Mouse (Mus musculus) MEL (cell line): ENCODE measurements around the gene Ube2o. TPM values are rescaled to one million over a fixed set of nuclear protein-coding genes. Genes with fewer than 3 reads are reported as not detected.
A peak's percentile ranks its signal among the peaks of the same experiment; 100 is the strongest.

Source experiments
- DNase-seq: peaks from one replicate; pipeline ENCODE4 v3.0.0; 2011; ENCODE audit warnings: low read depth, low spot score
- H3K27ac ChIP-seq: 2 replicates; pipeline ENCODE4 v1.5.1; 2012; ENCODE audit warnings: low read depth, mild to moderate bottlenecking, control low read depth, low read length, moderate library complexity; ENCODE audit not compliant: control insufficient read depth
- H3K27me3 ChIP-seq, 2 experiments: fragments of 150-350 bp in 1 of 2; sonication (generic) in 1 of 2; 2 replicates each; pipeline ENCODE4 v1.6.1; 2012; ENCODE audit warnings: low read length in 2 of 2, mild to moderate bottlenecking in 2 of 2, improper control_type of control experiment in 1 of 2, moderate library complexity in 1 of 2; ENCODE audit not compliant: insufficient read depth in 2 of 2, control insufficient read depth in 1 of 2
- H3K36me3 ChIP-seq, 2 experiments: 2 replicates each; pipeline ENCODE4 v1.6.1; 2012 to 2014; ENCODE audit warnings: low read length in 2 of 2, improper control_type of control experiment in 1 of 2, inconsistent platforms in 1 of 2, mild to moderate bottlenecking in 1 of 2; ENCODE audit not compliant: insufficient read depth in 2 of 2, control insufficient read depth in 1 of 2
- H3K4me1 ChIP-seq, 2 experiments: fragments of 150-350 bp in 1 of 2; sonication (generic) in 1 of 2; 2 replicates each; pipeline ENCODE4 v1.6.1; 2012; ENCODE audit warnings: low read length in 2 of 2, improper control_type of control experiment in 1 of 2, mild to moderate bottlenecking in 1 of 2; ENCODE audit not compliant: insufficient read depth in 2 of 2, control insufficient read depth in 1 of 2
- H3K4me3 ChIP-seq, 2 experiments: fragments of 150-350 bp in 1 of 2; sonication (generic) in 1 of 2; 2 replicates each; pipeline ENCODE4 v1.5.1; 2012; ENCODE audit warnings: low read depth in 2 of 2, low read length in 2 of 2, mild to moderate bottlenecking in 2 of 2, moderate library complexity in 2 of 2, control low read depth in 1 of 2, improper control_type of control experiment in 1 of 2; ENCODE audit not compliant: control insufficient read depth in 1 of 2, insufficient read depth in 1 of 2
- H3K79me2 ChIP-seq: 2 replicates; pipeline ENCODE4 v1.6.1; 2012; ENCODE audit warnings: mild to moderate bottlenecking, low read length, moderate library complexity; ENCODE audit not compliant: control insufficient read depth, poor library complexity, insufficient read depth
- H3K9ac ChIP-seq: 2 replicates; pipeline ENCODE4 v1.6.1; 2012; ENCODE audit warnings: low read depth, mild to moderate bottlenecking, control low read depth, low read length, moderate library complexity; ENCODE audit not compliant: control insufficient read depth, poor library complexity, severe bottlenecking
- H3K9me3 ChIP-seq: fragments of 150-350 bp; sonication (generic); replicated peaks from 2 replicates; pipeline ENCODE4 v1.6.1; 2012; ENCODE audit warnings: mild to moderate bottlenecking, low read length, improper control_type of control experiment, moderate library complexity; ENCODE audit not compliant: insufficient read depth
- CHD1 ChIP-seq: IDR thresholded peaks from 2 replicates; pipeline ENCODE4 v1.6.1; 2012; ENCODE audit warnings: low read depth, mild to moderate bottlenecking, inconsistent platforms, low read length, improper control_type of control experiment
- CHD2 ChIP-seq: IDR thresholded peaks from 2 replicates; pipeline ENCODE4 v1.6.1; 2011; ENCODE audit warnings: low read length, improper control_type of control experiment
- E2F4 ChIP-seq: IDR thresholded peaks from 2 replicates; pipeline ENCODE4 v1.6.1; 2011; ENCODE audit warnings: low read depth, low read length, improper control_type of control experiment, borderline replicate concordance
- ELF1 ChIP-seq: IDR thresholded peaks from 2 replicates; pipeline ENCODE4 v1.6.1; 2014; ENCODE audit warnings: low read depth, mild to moderate bottlenecking, inconsistent platforms, low read length, improper control_type of control experiment, moderate library complexity
- EP300 ChIP-seq, 2 experiments: IDR thresholded peaks; 2 replicates each; pipeline ENCODE4 v1.6.1; 2011; ENCODE audit warnings: improper control_type of control experiment in 2 of 2, low read length in 2 of 2, low read depth in 1 of 2, mild to moderate bottlenecking in 1 of 2
- ETS1 ChIP-seq: IDR thresholded peaks from 2 replicates; pipeline ENCODE4 v1.6.1; 2012; ENCODE audit warnings: low read depth, mild to moderate bottlenecking, inconsistent platforms, low read length, improper control_type of control experiment, moderate library complexity
- GABPA ChIP-seq: IDR thresholded peaks from 2 replicates; pipeline ENCODE4 v1.6.1; 2012; ENCODE audit warnings: low read depth, mild to moderate bottlenecking, inconsistent platforms, low read length, improper control_type of control experiment, moderate library complexity
- HCFC1 ChIP-seq: IDR thresholded peaks from 2 replicates; pipeline ENCODE4 v1.6.1; 2012; ENCODE audit warnings: low read depth, mild to moderate bottlenecking, inconsistent platforms, low read length, improper control_type of control experiment, moderate library complexity
- JUND ChIP-seq: IDR thresholded peaks from 2 replicates; pipeline ENCODE4 v1.6.1; 2011; ENCODE audit warnings: low read depth, mild to moderate bottlenecking, improper control_type of control experiment, low read length
- KAT2A ChIP-seq: conservative IDR thresholded peaks from 2 replicates; pipeline ENCODE4 v1.6.1; 2012; ENCODE audit warnings: low read depth, low read length, improper control_type of control experiment, inconsistent platforms
- MAFK ChIP-seq: IDR thresholded peaks from 2 replicates; pipeline ENCODE4 v1.6.1; 2011; ENCODE audit warnings: low read depth, mild to moderate bottlenecking, low read length, improper control_type of control experiment, borderline replicate concordance
- MAX ChIP-seq: IDR thresholded peaks from 2 replicates; pipeline ENCODE4 v1.6.1; 2011; ENCODE audit warnings: low read length, improper control_type of control experiment
- MAZ ChIP-seq: IDR thresholded peaks from 2 replicates; pipeline ENCODE4 v1.6.1; 2012; ENCODE audit warnings: low read depth, mild to moderate bottlenecking, inconsistent platforms, low read length, improper control_type of control experiment
- MEF2A ChIP-seq: IDR thresholded peaks from 2 replicates; pipeline ENCODE4 v1.6.1; 2014; ENCODE audit warnings: low read depth, mild to moderate bottlenecking, inconsistent platforms, low read length, improper control_type of control experiment; ENCODE audit not compliant: poor library complexity, insufficient replicate concordance, severe bottlenecking; ENCODE audit errors: extremely low read depth
- MXI1 ChIP-seq: IDR thresholded peaks from 2 replicates; pipeline ENCODE4 v1.6.1; 2011; ENCODE audit warnings: mild to moderate bottlenecking, low read depth, low read length, improper control_type of control experiment
- MYB ChIP-seq: IDR thresholded peaks from 2 replicates; pipeline ENCODE4 v1.6.1; 2011; ENCODE audit warnings: mild to moderate bottlenecking, low read depth, low read length, improper control_type of control experiment
- MYC ChIP-seq: IDR thresholded peaks from 2 replicates; pipeline ENCODE4 v1.6.1; 2011; ENCODE audit warnings: low read depth, mild to moderate bottlenecking, low read length, improper control_type of control experiment, moderate library complexity
- NELFE ChIP-seq: IDR thresholded peaks from 2 replicates; pipeline ENCODE4 v1.6.1; 2011; ENCODE audit warnings: low read depth, low read length, improper control_type of control experiment
- NRF1 ChIP-seq: IDR thresholded peaks from 2 replicates; pipeline ENCODE4 v1.6.1; 2014; ENCODE audit warnings: low read depth, mild to moderate bottlenecking, inconsistent platforms, low read length, improper control_type of control experiment, moderate library complexity; ENCODE audit not compliant: poor library complexity, insufficient read depth, severe bottlenecking
- POLR2A ChIP-seq, 2 experiments: IDR thresholded peaks; 2 replicates each; pipeline ENCODE4 v1.6.1; 2011 to 2012; ENCODE audit warnings: low read length in 2 of 2, mild to moderate bottlenecking in 2 of 2, control low read depth in 1 of 2, improper control_type of control experiment in 1 of 2, low read depth in 1 of 2, moderate library complexity in 1 of 2; ENCODE audit not compliant: control insufficient read depth in 1 of 2, insufficient read depth in 1 of 2, poor library complexity in 1 of 2
- POLR2AphosphoS2 ChIP-seq: IDR thresholded peaks from 2 replicates; pipeline ENCODE4 v1.6.1; 2011; ENCODE audit warnings: low read length, improper control_type of control experiment
- POLR2AphosphoS5 ChIP-seq: IDR thresholded peaks from 2 replicates; pipeline ENCODE4 v1.6.1; 2012; ENCODE audit warnings: low read depth, borderline replicate concordance, mild to moderate bottlenecking, inconsistent platforms, low read length, moderate library complexity, mixed read lengths
- RAD21 ChIP-seq: IDR thresholded peaks from 2 replicates; pipeline ENCODE4 v1.6.1; 2011; ENCODE audit warnings: mild to moderate bottlenecking, low read depth, low read length, improper control_type of control experiment
- RCOR1 ChIP-seq: IDR thresholded peaks from 2 replicates; pipeline ENCODE4 v1.6.1; 2012; ENCODE audit warnings: low read depth, mild to moderate bottlenecking, inconsistent platforms, low read length, improper control_type of control experiment
- SIN3A ChIP-seq: IDR thresholded peaks from 2 replicates; pipeline ENCODE4 v1.6.1; 2012; ENCODE audit warnings: low read length, improper control_type of control experiment, inconsistent platforms
- SMC3 ChIP-seq: IDR thresholded peaks from 2 replicates; pipeline ENCODE4 v1.6.1; 2011; ENCODE audit warnings: low read depth, low read length, improper control_type of control experiment
- TAL1 ChIP-seq: IDR thresholded peaks from 2 replicates; pipeline ENCODE4 v1.6.1; 2012; ENCODE audit warnings: mild to moderate bottlenecking, inconsistent platforms, low read length, moderate library complexity, mixed read lengths
- TBP ChIP-seq: IDR thresholded peaks from 2 replicates; pipeline ENCODE4 v1.8.0; 2011; ENCODE audit warnings: low read depth, low read length, improper control_type of control experiment
- TCF12 ChIP-seq: IDR thresholded peaks from 2 replicates; pipeline ENCODE4 v1.6.1; 2014; ENCODE audit warnings: low read depth, mild to moderate bottlenecking, inconsistent platforms, low read length, improper control_type of control experiment, moderate library complexity
- UBTF ChIP-seq: IDR thresholded peaks from 2 replicates; pipeline ENCODE4 v1.6.1; 2012; ENCODE audit warnings: low read depth, mild to moderate bottlenecking, inconsistent platforms, low read length, improper control_type of control experiment, moderate library complexity, borderline replicate concordance; ENCODE audit not compliant: insufficient read depth
- USF1 ChIP-seq: IDR thresholded peaks from 2 replicates; pipeline ENCODE4 v1.6.1; 2014; ENCODE audit warnings: low read depth, mild to moderate bottlenecking, inconsistent platforms, low read length, improper control_type of control experiment, moderate library complexity
- ZC3H11A ChIP-seq: IDR thresholded peaks from 2 replicates; pipeline ENCODE4 v1.6.1; 2012; ENCODE audit warnings: low read depth, mild to moderate bottlenecking, inconsistent platforms, low read length, improper control_type of control experiment
- ZKSCAN1 ChIP-seq: IDR thresholded peaks from 2 replicates; pipeline ENCODE4 v1.6.1; 2012; ENCODE audit warnings: low read depth, mild to moderate bottlenecking, inconsistent platforms, low read length, improper control_type of control experiment, moderate library complexity
- ZMIZ1 ChIP-seq: IDR thresholded peaks from 2 replicates; pipeline ENCODE4 v1.6.1; 2012; ENCODE audit warnings: low read depth, mild to moderate bottlenecking, inconsistent platforms, low read length, improper control_type of control experiment, moderate library complexity
- ZNF384 ChIP-seq: IDR thresholded peaks from 2 replicates; pipeline ENCODE4 v1.6.1; 2012; ENCODE audit warnings: low read depth, mild to moderate bottlenecking, inconsistent platforms, low read length, improper control_type of control experiment
- polyA plus RNA-seq, 2 experiments: library from polyadenylated mRNA; stranded (reverse) in 1 of 2; unstranded in 1 of 2; fragments of >175 nt in 1 of 2; fragments of >200 nt in 1 of 2; gene quantifications; 2 replicates each; pipeline versions ENCODE4 v1.2.1 to v1.2.4; 2012; ENCODE audit warnings: low replicate concordance in 2 of 2, low read depth in 1 of 2; ENCODE audit not compliant: insufficient read length in 2 of 2, insufficient read depth in 1 of 2, missing spikeins in 1 of 2
- total RNA-seq: library from RNA; depleted of rRNA; stranded (reverse); fragments of 300-350 nt; gene quantifications from 2 replicates; pipeline ENCODE4 v1.2.3, GENCODE M21; 2012

Ube2o gene
- total and polyA plus RNA-seq, 3 experiments = 22.9 to 42.8 TPM; not detected in 1

DNA sequence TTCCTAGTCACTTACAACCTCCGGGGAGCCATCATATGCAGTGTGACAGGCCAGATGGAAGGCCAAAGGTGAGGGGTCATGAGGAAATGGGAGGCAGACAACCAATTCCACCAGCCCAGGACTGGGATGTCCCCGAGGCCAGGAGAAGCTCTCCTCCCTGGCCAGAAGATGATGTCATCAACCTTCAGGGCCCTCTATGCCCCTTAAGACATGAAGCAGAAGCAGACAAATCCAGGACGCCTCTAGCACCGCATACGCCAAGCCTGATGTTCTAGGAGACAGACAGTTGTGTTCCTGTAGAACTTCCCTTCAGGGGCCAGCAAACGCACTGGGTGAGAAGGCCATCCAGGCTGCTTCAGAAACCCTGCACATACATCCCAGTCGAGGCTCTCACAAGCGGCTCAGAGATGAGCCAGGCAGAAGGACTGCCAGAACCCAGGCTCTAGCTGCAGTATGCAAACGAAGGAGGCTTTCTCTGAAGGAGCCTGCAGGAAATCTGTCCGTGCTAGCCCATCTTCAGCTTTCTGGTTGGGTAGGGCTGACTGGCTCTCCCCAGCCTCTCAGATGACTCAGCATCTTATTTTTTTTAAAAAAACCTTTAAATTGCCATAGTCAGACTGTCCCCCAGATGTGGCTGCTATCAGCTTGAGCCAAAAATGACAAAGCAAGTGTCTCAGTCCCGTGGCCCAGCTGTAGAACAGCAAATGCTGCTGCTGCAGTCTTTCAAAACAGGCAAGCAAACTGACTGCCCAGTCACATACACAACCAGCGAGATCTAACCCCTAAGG lies 8.3 kb downstream of the Ube2o start:
- Histone ChIP-seq H3K79me2 (peaks cover 47% of the 10 kb centered on the region), H3K4me3 (peak overlapping the region in 1 of 2 experiments; percentile 3; a peak in 1 of 4 replicates), H3K27ac (peak overlapping the region; percentile 52), H3K9ac (peak overlapping the region; percentile 18), H3K36me3 (peaks cover 0 to 31% of the 10 kb centered on the region in 2 experiments; a peak in 2 of 4 replicates), H3K9me3 (no peaks in the 10 kb centered on the region), H3K4me1 (peaks cover 18 to 41% of the 10 kb centered on the region in 2 experiments), H3K27me3 (no peaks in the 10 kb centered on the region)
- DNase-seq = peak; percentile 83
- TF ChIP-seq ZKSCAN1 = no peak
- TF ChIP-seq RCOR1 = peak; percentile 58; the same call in 1 of the 2 replicates
- no peak for TF ChIP-seq CHD2
- peak; percentile 78; the same call in 1 of the 2 replicates for TF ChIP-seq TCF12
- TF ChIP-seq MEF2A = no peak
- no peak for TF ChIP-seq RAD21
- TF ChIP-seq MAFK = peak; percentile 84
- TF ChIP-seq ETS1 = peak; percentile 98
- TF ChIP-seq MAX = peak; percentile 62; the same call in 1 of the 2 replicates
- TF ChIP-seq POLR2AphosphoS2 = no peak
- TF ChIP-seq ELF1 = no peak
- TF ChIP-seq E2F4 = no peak
- peak; percentile 37 to 75; a peak in 2 of 4 replicates for TF ChIP-seq EP300 (IDR thresholded peaks at IDR 0.05; ENCODE audit: low read depth in 1 of 2, low read length in 2 of 2)
- no peak for TF ChIP-seq NRF1
- TF ChIP-seq MYC = peak; percentile 57; the same call in 1 of the 2 replicates
- TF ChIP-seq USF1 = no peak
- no peak for TF ChIP-seq SMC3
- TF ChIP-seq TAL1 = peak; percentile 51
- peak; percentile 53; the same call in 1 of the 2 replicates for TF ChIP-seq MAZ
- peak; percentile 95 for TF ChIP-seq ZNF384
- TF ChIP-seq POLR2A (IDR thresholded peaks at IDR 0.05; ENCODE audit: control insufficient read depth in 1 of 2, insufficient read depth in 1 of 2, low read depth in 1 of 2, low read length in 2 of 2, poor library complexity in 1 of 2) = no peak
- no peak for TF ChIP-seq UBTF
- no peak for TF ChIP-seq MYB
- TF ChIP-seq KAT2A = no peak
- no peak for TF ChIP-seq NELFE
- TF ChIP-seq HCFC1 = no peak
- no peak for TF ChIP-seq TBP
- no peak for TF ChIP-seq CHD1
- peak; percentile 78 for TF ChIP-seq MXI1
- TF ChIP-seq ZMIZ1 = no peak
- TF ChIP-seq SIN3A = peak; percentile 85
- TF ChIP-seq JUND = no peak
- TF ChIP-seq POLR2AphosphoS5 = no peak
- no peak; the same call in 1 of the 2 replicates for TF ChIP-seq ZC3H11A
- TF ChIP-seq GABPA = peak; percentile 74
